Mouse (Mus musculus) forebrain, postnatal 0 days (tissue): ENCODE data around the gene Col6a1. TPM values are rescaled to one million over a fixed set of nuclear protein-coding genes. Genes with fewer than 3 reads are reported as not detected.

Source experiments
- ATAC-seq: fragments of 200-750 bp; cut with Nextera tagmentation; 2 replicates; pipeline ENCODE4 v1.8.0; 2017; ENCODE audit warnings: mild to moderate bottlenecking, moderate library complexity
- DNase-seq: peaks from one replicate; pipeline ENCODE4 v3.0.0-alpha.2; 2015
- H3K27ac ChIP-seq: fragments of 300-500 bp; sonication (generic); 2 replicates; pipeline ENCODE4 v1.5.1; 2014; ENCODE audit warnings: low read depth, mild to moderate bottlenecking, antibody characterized with exemption, low read length, moderate library complexity, mixed read lengths
- H3K27me3 ChIP-seq: fragments of 300-500 bp; sonication (generic); 2 replicates; pipeline ENCODE4 v1.6.1; 2014; ENCODE audit warnings: mild to moderate bottlenecking, low read length, mixed read lengths; ENCODE audit not compliant: insufficient read depth
- H3K36me3 ChIP-seq: fragments of 300-500 bp; sonication (generic); 2 replicates; pipeline ENCODE4 v1.6.1; 2014; ENCODE audit warnings: mild to moderate bottlenecking, moderate library complexity; ENCODE audit not compliant: insufficient read depth
- H3K4me1 ChIP-seq: fragments of 300-500 bp; sonication (generic); 2 replicates; pipeline ENCODE4 v1.6.1; 2014; ENCODE audit warnings: antibody characterized with exemption; ENCODE audit not compliant: insufficient read depth
- H3K4me2 ChIP-seq: fragments of 300-500 bp; sonication (generic); 2 replicates; pipeline ENCODE4 v1.6.1; 2014; ENCODE audit warnings: low read depth, mild to moderate bottlenecking, moderate library complexity
- H3K4me3 ChIP-seq: fragments of 300-500 bp; sonication (generic); 2 replicates; pipeline ENCODE4 v1.5.1; 2014; ENCODE audit warnings: low read depth, low read length, mixed read lengths
- H3K9ac ChIP-seq: fragments of 300-500 bp; sonication (generic); 2 replicates; pipeline ENCODE4 v1.6.1; 2014; ENCODE audit warnings: mild to moderate bottlenecking
- H3K9me3 ChIP-seq: fragments of 300-500 bp; sonication (generic); 2 replicates; pipeline ENCODE4 v1.6.1; 2016; ENCODE audit warnings: low read length
- CTCF ChIP-seq: sonication (generic); IDR thresholded peaks from 2 replicates; pipeline ENCODE4 v1.5.1; 2016; ENCODE audit warnings: antibody characterized with exemption, control low read depth, low read depth
- WGBS: fragments of 180-500 bp; shearing (Covaris S2); extraction: QIAGEN DNeasy Blood & Tissue Kit; methylation state at CpG from one replicate; pipeline ENCODE4 v1.1.7; 2014; 5-methylcytosine and 5-hydroxymethylcytosine counted together
- polyA plus RNA-seq: library from polyadenylated mRNA; unstranded; fragments of >200 nt; fragmentation: Nextera tagmentation; extraction: Ambion mirVana; gene quantifications from 2 replicates; pipeline ENCODE4 v1.2.1, GENCODE M21; 2015
- total RNA-seq: library from RNA; depleted of rRNA; stranded (reverse); fragments of >200 nt; gene quantifications from 2 replicates; pipeline ENCODE4 v1.2.3, GENCODE M21; 2014; rRNA removed

Gene Col6a1
- total RNA-seq (22.3 and 31.8 TPM in 2 replicates), polyA plus RNA-seq (14.6 and 15.9 TPM in 2 replicates)

DNA sequence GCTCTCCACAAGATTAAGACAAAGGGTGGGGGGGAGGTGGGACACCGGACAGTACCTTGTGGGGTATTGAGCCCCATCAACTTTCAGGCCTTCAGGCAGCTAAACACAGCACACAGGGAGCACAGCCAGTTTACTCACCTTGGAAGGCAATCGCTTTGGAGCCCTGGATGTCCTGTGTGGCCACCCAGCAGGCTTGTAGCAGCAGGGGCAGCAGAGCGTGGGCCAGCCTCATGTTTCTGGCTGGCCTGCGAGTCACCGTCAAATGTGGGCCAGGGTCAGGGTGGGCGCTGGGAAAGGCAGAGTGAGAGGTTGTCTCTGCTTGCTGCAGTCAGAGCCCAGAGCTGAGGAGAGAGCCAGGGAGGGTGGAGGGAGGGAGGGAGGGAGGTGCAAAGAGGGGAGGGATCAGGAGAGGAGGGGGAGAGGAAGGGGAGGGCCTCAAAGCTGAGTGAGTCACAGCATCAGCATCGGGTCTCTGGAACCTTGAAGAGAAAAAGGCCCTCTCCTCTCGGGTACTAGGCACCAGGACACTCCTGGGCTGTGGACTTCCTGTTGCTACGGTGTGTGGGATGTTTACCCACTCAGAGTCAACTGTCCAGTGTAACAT lies at the start of gene Col6a1:
Gene Col6a1 (minus strand): TSS at position 487 of the 604 bp plus-strand sequence.
- no peaks in the 10 kb centered on the region for H3K4me1 ChIP-seq
- H3K4me2 ChIP-seq = no peak within 1 kb of the TSS
- H3K9me3 ChIP-seq = no peaks in the 10 kb centered on the region
- no peak within 1 kb of the TSS for H3K27ac ChIP-seq
- WGBS = 36% methylated on average over 9 of the region's 9 CpGs
- no peak for TF ChIP-seq CTCF
- no peak within 1 kb of the TSS for H3K4me3 ChIP-seq
- ATAC-seq = no peak
- no peaks in the 10 kb centered on the region for H3K36me3 ChIP-seq
- 0 out of 2 replicates have a peak within 1 kb of the TSS, but pooled peaks have one; percentile 14 for H3K9ac ChIP-seq
- no peaks in the 10 kb centered on the region for H3K27me3 ChIP-seq
- no peak for DNase-seq

DNA sequence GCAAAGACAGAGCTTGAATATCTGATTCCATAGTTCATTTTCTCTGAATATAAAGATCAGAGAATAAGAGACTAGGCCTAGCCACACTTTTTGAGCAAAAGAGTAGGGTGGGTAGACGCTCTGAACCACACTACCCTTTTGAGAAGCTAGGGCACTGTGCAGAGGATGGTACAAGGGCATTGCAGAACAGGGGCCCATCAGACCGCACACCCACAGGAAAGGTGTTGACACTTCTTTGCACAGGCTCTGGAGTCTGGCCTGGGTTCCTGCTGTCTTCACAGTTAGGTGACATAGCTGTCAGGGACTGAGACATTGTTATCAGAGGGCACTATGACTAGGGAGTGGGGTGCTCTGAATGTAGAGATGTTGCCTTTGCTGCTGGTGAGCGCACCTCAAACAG lies 45.7 kb upstream of the Col6a1 start:
- DNase-seq (no peak), ATAC-seq (no peak)
- Histone ChIP-seq H3K9me3 (no peaks in the 10 kb centered on the region), H3K27me3 (no peaks in the 10 kb centered on the region), H3K4me1 (no peaks in the 10 kb centered on the region), H3K27ac (no peak overlapping the region), H3K4me2 (no peak overlapping the region), H3K36me3 (peaks cover 8% of the 10 kb centered on the region; the same call in 1 of the 2 replicates), H3K4me3 (no peak overlapping the region), H3K9ac (no peak overlapping the region)
- 97% methylated on average over 3 of the region's 3 CpGs for WGBS
- no peak for TF ChIP-seq CTCF

DNA sequence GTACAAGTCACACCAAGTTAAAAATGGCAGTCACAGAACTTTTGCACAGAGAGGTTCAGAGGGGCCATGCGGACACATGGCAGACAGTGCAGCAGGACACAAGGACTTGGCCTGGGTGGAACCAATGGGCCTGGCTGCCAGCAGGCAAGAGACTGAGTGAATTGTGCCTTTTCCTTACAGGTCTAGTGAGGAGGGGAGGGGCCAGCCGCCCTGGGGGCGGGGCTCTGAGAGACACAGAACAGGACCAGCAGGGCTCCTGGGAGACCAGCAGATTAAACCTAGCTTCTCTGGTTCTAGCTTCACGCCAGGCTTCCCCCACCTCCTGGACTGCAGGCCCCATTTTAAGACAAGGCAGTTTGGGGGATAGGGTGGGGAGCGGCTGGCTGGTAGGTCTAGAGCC lies 45.1 kb upstream of the Col6a1 start:
- Histone ChIP-seq H3K27me3 (no peaks in the 10 kb centered on the region), H3K4me1 (no peaks in the 10 kb centered on the region), H3K4me2 (no peak overlapping the region), H3K36me3 (peaks cover 9% of the 10 kb centered on the region; the same call in 1 of the 2 replicates), H3K9ac (no peak overlapping the region), H3K27ac (no peak overlapping the region), H3K9me3 (no peaks in the 10 kb centered on the region), H3K4me3 (no peak overlapping the region)
- no peak for ATAC-seq
- 59% methylated on average over 5 of the region's 5 CpGs for WGBS
- no peak for DNase-seq
- no peak for TF ChIP-seq CTCF

DNA sequence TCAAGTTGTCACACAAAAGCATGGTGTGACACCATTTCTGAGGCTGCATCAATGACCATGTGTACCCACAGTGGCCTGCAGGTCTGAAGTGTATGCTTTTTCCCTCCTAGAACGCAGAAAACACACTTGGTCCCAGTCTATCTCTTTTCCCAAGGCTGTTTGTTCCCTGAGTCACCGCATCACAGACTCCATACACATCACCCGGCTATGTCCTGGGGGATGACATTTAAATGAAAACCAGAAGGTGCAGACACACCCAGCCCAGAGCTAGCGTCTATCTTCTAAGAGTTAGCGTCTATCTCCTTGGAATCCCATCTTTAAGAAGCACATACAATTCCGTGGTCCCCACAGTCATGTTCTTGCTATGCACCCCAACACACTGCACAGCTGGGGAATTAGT lies 43.6 kb upstream of the Col6a1 start:
- Histone ChIP-seq H3K4me1 (no peaks in the 10 kb centered on the region), H3K27me3 (no peaks in the 10 kb centered on the region), H3K4me2 (no peak overlapping the region), H3K9ac (no peak overlapping the region), H3K9me3 (no peaks in the 10 kb centered on the region), H3K4me3 (no peak overlapping the region), H3K36me3 (peaks cover 16% of the 10 kb centered on the region; the same call in 1 of the 2 replicates), H3K27ac (no peak overlapping the region)
- no peak for DNase-seq
- TF ChIP-seq CTCF = no peak
- ATAC-seq = no peak
- WGBS = 96% methylated on average over 6 of the region's 6 CpGs

DNA sequence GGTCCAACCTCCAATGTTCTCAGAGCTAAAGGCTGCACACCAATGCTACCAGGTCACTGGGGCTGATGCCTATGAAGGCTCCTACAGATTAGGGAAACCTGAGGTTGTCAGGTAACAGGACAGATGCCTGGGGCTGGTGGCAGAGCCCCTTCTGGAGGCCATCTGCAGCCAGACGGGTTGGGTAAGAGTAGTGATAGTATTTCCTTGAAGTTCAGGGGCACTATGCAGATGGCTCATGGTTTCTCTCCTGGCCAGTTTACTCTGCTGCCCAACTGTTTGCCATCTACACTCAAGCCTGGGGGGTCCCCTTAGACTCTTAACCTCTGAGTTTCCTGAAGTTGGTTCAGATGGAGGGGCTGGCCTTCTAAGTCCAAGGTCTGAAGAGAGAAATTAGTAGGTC lies 40.2 kb upstream of the Col6a1 start:
- Histone ChIP-seq H3K27ac (no peak overlapping the region), H3K36me3 (peaks cover 16% of the 10 kb centered on the region; the same call in 1 of the 2 replicates), H3K9me3 (no peaks in the 10 kb centered on the region), H3K4me3 (no peak overlapping the region), H3K4me2 (no peak overlapping the region), H3K27me3 (no peaks in the 10 kb centered on the region), H3K4me1 (no peaks in the 10 kb centered on the region), H3K9ac (no peak overlapping the region)
- DNase-seq = no peak
- no peak for ATAC-seq
- TF ChIP-seq CTCF = no peak
- 96% methylated on average over 1 of the region's 1 CpGs for WGBS

DNA sequence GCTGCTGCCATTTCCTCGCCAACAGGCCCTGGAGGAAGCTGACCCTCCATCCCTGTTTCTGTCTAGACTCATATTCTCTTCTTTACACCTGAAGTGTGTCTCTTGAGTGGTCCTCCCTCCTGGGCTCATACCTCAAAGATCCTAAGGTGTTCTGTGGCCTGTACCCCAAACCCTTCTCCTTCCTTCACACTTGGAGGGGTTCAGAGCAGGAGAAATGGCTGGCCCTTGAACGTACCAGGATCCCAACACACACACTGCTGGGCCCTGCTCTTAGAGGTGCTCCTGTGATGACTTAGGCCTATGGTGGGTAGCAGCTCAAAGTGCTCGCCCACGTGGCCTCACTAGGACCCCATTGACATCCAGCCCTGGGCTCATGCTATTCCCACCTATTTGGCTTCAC lies 39.0 kb upstream of the Col6a1 start:
- TF ChIP-seq CTCF = no peak
- H3K9ac ChIP-seq = no peak overlapping the region
- H3K36me3 ChIP-seq = 0 out of 2 replicates have a peak, but pooled peaks cover 10% of the 10 kb centered on the region
- no peaks in the 10 kb centered on the region for H3K9me3 ChIP-seq
- H3K27ac ChIP-seq = no peak overlapping the region
- no peaks in the 10 kb centered on the region for H3K4me1 ChIP-seq
- H3K4me3 ChIP-seq = no peak overlapping the region
- DNase-seq = no peak
- 91% methylated on average over 4 of the region's 4 CpGs for WGBS
- ATAC-seq = no peak
- no peaks in the 10 kb centered on the region for H3K27me3 ChIP-seq
- no peak overlapping the region for H3K4me2 ChIP-seq

DNA sequence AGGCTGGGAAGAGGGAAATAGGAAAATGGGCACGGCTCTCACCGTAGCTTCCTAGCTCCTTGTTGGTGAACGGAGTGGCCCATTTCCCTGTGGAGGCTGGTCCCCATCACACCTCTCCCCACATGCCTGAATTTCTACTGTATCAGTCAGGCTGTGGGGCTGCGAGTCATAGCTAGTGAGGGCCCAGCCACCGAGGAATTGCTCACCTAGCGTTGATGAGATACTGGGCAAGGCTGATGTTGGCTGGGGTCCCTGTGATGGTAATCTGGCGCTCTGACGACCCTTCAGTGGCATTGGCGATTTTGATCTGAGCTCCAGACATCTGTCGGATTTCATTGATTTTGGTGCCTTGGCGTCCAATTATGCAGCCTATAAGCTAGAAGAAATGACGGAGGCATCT lies 37.0 kb upstream of the Col6a1 start:
- Histone ChIP-seq H3K36me3 (0 out of 2 replicates have a peak, but pooled peaks cover 8% of the 10 kb centered on the region), H3K27me3 (no peaks in the 10 kb centered on the region), H3K4me1 (no peaks in the 10 kb centered on the region), H3K27ac (no peak overlapping the region), H3K4me2 (no peak overlapping the region), H3K4me3 (no peak overlapping the region), H3K9me3 (no peaks in the 10 kb centered on the region), H3K9ac (no peak overlapping the region)
- no peak for TF ChIP-seq CTCF
- WGBS = 84% methylated on average over 12 of the region's 12 CpGs
- DNase-seq (no peak), ATAC-seq (no peak)
